Mouse (Mus musculus): ENCODE data around the gene Tchh. TPM values are rescaled to one million over a fixed set of nuclear protein-coding genes. Genes with fewer than 3 reads are reported as not detected.
A peak's percentile ranks its signal among the peaks of the same experiment; 100 is the strongest.
"Not testable (repeated sequence)": the region's sequence is repeated elsewhere in the genome, so short reads cannot be mapped to it uniquely, and the experiment has no call there.

Tchh gene
- polyA plus RNA-seq (2016; fragmentation: Nextera tagmentation; extraction: Ambion mirVana), result 0.65 and 0.76 TPM in 2 replicates

GRCm38 (mm10) chr3:93442030-93442429 lies at the start of gene Tchh:
TSS of gene Tchh (plus strand) at chr3:93442330.
- peaks cover 33% of the 10 kb centered on the region for H3K27me3 ChIP-seq
- no peak within 1 kb of the TSS for H3K27ac ChIP-seq
- H3K4me2 ChIP-seq (replicated peaks), result peak within 1 kb of the TSS; percentile 81

DNA sequence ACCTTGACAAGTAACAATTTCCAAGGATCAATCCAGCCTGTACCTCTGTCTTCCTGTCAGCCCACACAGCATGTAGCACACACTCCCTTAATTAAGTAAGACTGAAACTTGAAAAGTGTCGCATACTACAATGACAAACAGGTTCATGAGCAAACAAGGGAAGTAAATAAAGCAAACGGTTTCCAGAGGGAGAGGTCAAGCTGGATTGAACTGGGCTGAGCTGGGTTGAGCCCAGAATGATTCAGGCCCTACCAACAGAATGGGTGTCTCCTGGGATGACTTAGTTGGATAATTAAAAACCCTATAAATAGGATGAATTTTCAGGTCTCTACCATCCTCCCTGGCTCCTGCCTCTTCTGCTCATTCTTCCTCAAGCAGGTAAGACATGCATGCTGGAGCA lies 48.8 kb upstream of the Tchh start, which contains the start of gene Rptn:
Rptn (plus strand) TSS at position 334 of the 400 bp plus-strand sequence.
- 73% methylated on average over 2 of the region's 2 CpGs for WGBS
- Histone ChIP-seq H3K4me3 (no peak within 1 kb of the TSS), H3K27me3 (no peaks in the 10 kb centered on the region), H3K4me1 (no peaks in the 10 kb centered on the region), H3K9ac (no peak within 1 kb of the TSS), H3K36me3 (no peaks in the 10 kb centered on the region), H3K4me2 (replicated peaks) (no peak within 1 kb of the TSS), H3K9me3 (no peaks in the 10 kb centered on the region), H3K27ac (no peak within 1 kb of the TSS)
- no peak for ATAC-seq (ENCODE audit: insufficient number of reproducible peaks, insufficient read depth, low FRiP score, low TSS enrichment)

More at GRCm38 (mm10) chr3:93442030-93442429, at the start of gene Tchh:
- no peaks in the 10 kb centered on the region for H3K9me3 ChIP-seq
- no peak within 1 kb of the TSS for H3K4me3 ChIP-seq
- H3K9ac ChIP-seq, result no peak within 1 kb of the TSS
- peaks cover 11% of the 10 kb centered on the region; the same call in 1 of the 2 replicates for H3K4me1 ChIP-seq
- H3K36me3 ChIP-seq, result no peaks in the 10 kb centered on the region
- ATAC-seq (ENCODE audit: insufficient number of reproducible peaks, insufficient read depth, low FRiP score, low TSS enrichment), result no peak
- WGBS, result 96% methylated on average over 1 of the region's 1 CpGs

DNA sequence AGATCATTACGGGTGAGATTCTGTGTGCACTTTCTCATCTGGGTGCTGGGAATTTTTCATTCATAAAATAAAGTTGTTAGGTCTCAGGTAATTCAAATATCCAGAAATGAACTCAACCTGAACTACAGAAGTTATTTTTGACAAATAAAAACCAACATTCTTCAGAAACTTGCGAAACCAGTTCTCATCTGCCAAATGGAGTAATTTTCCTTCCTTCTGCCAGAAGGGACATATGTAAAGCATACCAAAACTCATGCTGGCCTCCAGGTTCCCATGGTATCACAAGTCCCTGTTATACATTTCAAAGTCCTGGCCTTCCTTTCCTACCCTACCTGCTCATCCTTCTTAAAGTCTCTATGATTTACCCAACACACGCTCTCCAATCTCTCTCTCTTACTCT lies 38.2 kb upstream of the Tchh start:
- Histone ChIP-seq H3K36me3 (no peaks in the 10 kb centered on the region), H3K27me3 (no peaks in the 10 kb centered on the region)
- 90% methylated on average over 3 of the region's 3 CpGs for WGBS

DNA sequence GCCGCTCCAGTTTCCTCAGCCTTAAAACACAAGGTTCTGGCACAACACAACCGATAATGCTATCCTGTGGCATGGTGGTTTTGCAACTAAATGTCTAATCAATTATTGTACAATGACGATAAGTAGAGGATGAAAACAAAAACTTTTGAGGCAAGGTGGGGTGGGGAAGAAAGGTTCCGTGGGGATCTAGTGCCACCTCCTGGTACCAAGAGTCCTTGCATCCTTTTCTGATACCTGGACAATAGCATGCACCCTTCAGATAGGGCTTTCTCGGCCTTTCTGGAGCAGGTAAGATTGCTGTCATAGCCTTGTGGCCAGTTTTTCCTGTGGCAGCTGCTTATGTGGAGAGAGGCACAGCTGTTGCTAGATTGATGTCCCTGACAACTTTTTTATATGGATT lies 35.1 kb upstream of the Tchh start:
- Histone ChIP-seq H3K27ac (no peak overlapping the region), H3K27me3 (no peaks in the 10 kb centered on the region), H3K4me3 (no peak overlapping the region), H3K4me1 (no peaks in the 10 kb centered on the region), H3K4me2 (replicated peaks) (no peak overlapping the region), H3K9me3 (no peaks in the 10 kb centered on the region), H3K9ac (no peak overlapping the region), H3K36me3 (no peaks in the 10 kb centered on the region)
- 28% methylated on average over 5 of the region's 5 CpGs for WGBS
- ATAC-seq (ENCODE audit: insufficient number of reproducible peaks, insufficient read depth, low FRiP score, low TSS enrichment), result no peak

More for the DNA sequence above, 38.2 kb upstream of the Tchh start:
- Histone ChIP-seq H3K9me3 (no peaks in the 10 kb centered on the region), H3K4me3 (no peak overlapping the region), H3K27ac (no peak overlapping the region), H3K4me1 (no peaks in the 10 kb centered on the region), H3K9ac (no peak overlapping the region), H3K4me2 (replicated peaks) (no peak overlapping the region)
- no peak for ATAC-seq (ENCODE audit: insufficient number of reproducible peaks, insufficient read depth, low FRiP score, low TSS enrichment)

- Histone ChIP-seq H3K4me1 (no peaks in the 10 kb centered on the region), H3K4me3 (no peak overlapping the region), H3K9ac (no peak overlapping the region), H3K27ac (no peak overlapping the region), H3K4me2 (replicated peaks) (no peak overlapping the region), H3K36me3 (no peaks in the 10 kb centered on the region), H3K27me3 (no peaks in the 10 kb centered on the region), H3K9me3 (no peaks in the 10 kb centered on the region)
- WGBS, result 15% methylated on average over 2 of the region's 2 CpGs
- no peak for ATAC-seq (ENCODE audit: insufficient number of reproducible peaks, insufficient read depth, low FRiP score, low TSS enrichment)
Observed at GRCm38 (mm10) chr3:93411905-93412304, 30.2 kb upstream of the Tchh start.

- Histone ChIP-seq H3K4me3 (no peak overlapping the region), H3K4me2 (replicated peaks) (no peak overlapping the region), H3K27ac (no peak overlapping the region), H3K9me3 (no peaks in the 10 kb centered on the region), H3K9ac (no peak overlapping the region), H3K36me3 (no peaks in the 10 kb centered on the region), H3K4me1 (no peaks in the 10 kb centered on the region), H3K27me3 (no peaks in the 10 kb centered on the region)
- 33% methylated on average over 3 of the region's 3 CpGs for WGBS
- no peak for ATAC-seq (ENCODE audit: insufficient number of reproducible peaks, insufficient read depth, low FRiP score, low TSS enrichment)
Observed at GRCm38 (mm10) chr3:93431673-93432072, 10.5 kb upstream of the Tchh start.

DNA sequence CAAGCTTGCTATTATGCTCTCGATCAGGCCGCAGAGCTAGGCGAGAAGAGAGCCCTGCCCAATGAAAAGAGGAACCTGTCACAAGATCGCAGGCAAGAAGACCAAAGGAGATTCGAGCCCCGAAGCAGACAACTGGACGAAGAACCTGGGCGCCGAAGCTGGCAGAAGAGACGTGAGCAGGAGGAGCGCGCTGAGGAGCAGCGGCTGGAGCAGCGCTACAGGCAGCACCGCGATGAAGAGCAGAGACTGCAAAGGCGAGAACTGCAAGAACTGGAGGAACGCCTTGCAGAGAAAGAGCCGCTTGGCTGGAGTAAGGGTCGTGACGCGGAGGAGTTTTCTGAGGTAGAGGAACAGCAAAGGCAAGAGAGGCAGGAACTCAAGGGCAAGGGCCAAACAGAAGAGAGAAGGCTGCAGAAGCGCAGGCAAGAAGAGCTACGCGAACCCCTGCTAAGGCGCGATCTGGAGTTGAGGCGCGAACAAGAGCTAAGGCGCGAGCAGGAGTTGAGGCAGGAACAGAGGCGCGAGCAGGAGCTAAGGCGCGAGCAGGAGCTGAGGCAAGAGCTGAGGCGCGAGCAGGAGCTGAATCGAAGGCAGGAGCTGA lies 1.5 kb downstream of the Tchh start:
- no peak for ATAC-seq (ENCODE audit: insufficient number of reproducible peaks, insufficient read depth, low FRiP score, low TSS enrichment)

GRCm38 (mm10) chr3:93444343-93445164 lies 2.4 kb downstream of the Tchh start:
- H3K4me2 ChIP-seq (replicated peaks), result peak overlapping the region; percentile 81
- ATAC-seq (ENCODE audit: insufficient number of reproducible peaks, insufficient read depth, low FRiP score, low TSS enrichment), result peak; percentile 83
- H3K9ac ChIP-seq, result peak overlapping the region; percentile 56
- H3K36me3 ChIP-seq, result no peaks in the 10 kb centered on the region
- H3K27ac ChIP-seq, result no peak overlapping the region
- H3K4me1 ChIP-seq, result peaks cover 13% of the 10 kb centered on the region; the same call in 1 of the 2 replicates
- H3K27me3 ChIP-seq, result peaks cover 42% of the 10 kb centered on the region
- H3K9me3 ChIP-seq, result no peaks in the 10 kb centered on the region
- H3K4me3 ChIP-seq, result peak overlapping the region; percentile 51
- WGBS, result under 1% methylated on average over 56 of the region's 56 CpGs

More for the DNA sequence above, 1.5 kb downstream of the Tchh start:
- WGBS, result 1% methylated on average over 38 of the region's 38 CpGs
- Histone ChIP-seq H3K9ac (peak overlapping the region; percentile 56; the same call in 1 of the 2 replicates), H3K4me3 (peak overlapping the region; percentile 51), H3K4me1 (peaks cover 13% of the 10 kb centered on the region; the same call in 1 of the 2 replicates), H3K27me3 (peaks cover 42% of the 10 kb centered on the region), H3K27ac (no peak overlapping the region), H3K9me3 (no peaks in the 10 kb centered on the region), H3K4me2 (replicated peaks) (peak overlapping the region; percentile 81), H3K36me3 (no peaks in the 10 kb centered on the region)

GRCm38 (mm10) chr3:93445165-93445705 lies 3.1 kb downstream of the Tchh start:
- Histone ChIP-seq H3K4me2 (replicated peaks) (peak overlapping the region; percentile 81), H3K27ac (no peak overlapping the region), H3K9me3 (no peaks in the 10 kb centered on the region), H3K4me3 (peak overlapping the region; percentile 51), H3K27me3 (peaks cover 42% of the 10 kb centered on the region), H3K36me3 (no peaks in the 10 kb centered on the region), H3K9ac (peak overlapping the region; percentile 56), H3K4me1 (peaks cover 13% of the 10 kb centered on the region; the same call in 1 of the 2 replicates)
- no peak for ATAC-seq (ENCODE audit: insufficient number of reproducible peaks, insufficient read depth, low FRiP score, low TSS enrichment)
- WGBS, result under 1% methylated on average over 36 of the region's 36 CpGs

- Histone ChIP-seq H3K4me2 (replicated peaks) (peak overlapping the region; percentile 81), H3K4me1 (peaks cover 13% of the 10 kb centered on the region; the same call in 1 of the 2 replicates), H3K27me3 (peaks cover 33% of the 10 kb centered on the region), H3K36me3 (no peaks in the 10 kb centered on the region), H3K4me3 (peak overlapping the region; percentile 51), H3K9ac (peak overlapping the region; percentile 19; the same call in 1 of the 2 replicates), H3K27ac (no peak overlapping the region), H3K9me3 (no peaks in the 10 kb centered on the region)
- no peak for ATAC-seq (ENCODE audit: insufficient number of reproducible peaks, insufficient read depth, low FRiP score, low TSS enrichment)
- under 1% methylated on average over 54 of the region's 54 CpGs for WGBS
Observed at GRCm38 (mm10) chr3:93446128-93446755, 4.1 kb downstream of the Tchh start.

DNA sequence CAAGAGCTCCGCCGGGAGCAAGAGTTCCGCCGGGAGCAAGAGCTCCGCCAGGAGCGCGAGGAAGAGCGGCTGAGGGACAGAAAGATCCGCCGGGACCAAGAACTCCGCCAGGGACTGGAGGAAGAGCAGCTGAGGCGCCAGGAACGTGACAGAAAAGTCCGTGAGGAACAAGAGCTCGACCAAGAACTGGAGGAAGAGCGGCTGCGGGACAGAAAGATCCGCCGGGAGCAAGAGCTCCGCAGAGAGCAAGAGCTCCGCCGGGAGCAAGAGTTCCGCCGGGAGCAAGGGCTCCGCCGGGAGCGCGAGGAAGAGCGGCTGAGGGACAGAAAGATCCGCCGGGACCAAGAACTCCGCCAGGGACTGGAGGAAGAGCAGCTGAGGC lies 4.6 kb downstream of the Tchh start:
- peaks cover 13% of the 10 kb centered on the region; the same call in 1 of the 2 replicates for H3K4me1 ChIP-seq
- not testable (repeated sequence) for ATAC-seq (ENCODE audit: insufficient number of reproducible peaks, insufficient read depth, low FRiP score, low TSS enrichment); H3K36me3 ChIP-seq; H3K9me3 ChIP-seq; H3K27ac ChIP-seq
- 0 out of 2 replicates have a peak overlapping the region, but pooled peaks have one; percentile 30 for H3K9ac ChIP-seq
- WGBS, result under 1% methylated on average over 32 of the region's 32 CpGs
- H3K4me3 ChIP-seq, result peak overlapping the region; percentile 51
- peak overlapping the region; percentile 81 for H3K4me2 ChIP-seq (replicated peaks)
- H3K27me3 ChIP-seq, result peaks cover 31% of the 10 kb centered on the region

All from embryonic facial prominence, embryonic 12.5 days (tissue).